In genomic region chr7:29162750-29163525, GRCm38 (mm10) we compare ENCODE assay signal across 9 mouse cellular contexts. TPM values are rescaled to one million over a fixed set of nuclear protein-coding genes. Genes with fewer than 3 reads are reported as not detected.
DNase-seq lines count a peak whose midpoint lies in the region; ATAC-seq and TF ChIP-seq lines count a peak whose summit lies in the region.
"Had no signal": no experiment of that assay in that cellular context is flagged by ENCODE, and none has a peak within 500 bp of the region (broad histone marks: within the 10 kb centered on the region; RNA-seq: fewer than 3 reads in every experiment).

No protein-coding gene starts in this region.

- H3K27ac ChIP-seq in CH12.LX (ENCODE audit: insufficient read depth, low read depth) = peak overlapping the region; percentile 30
- H3K27ac ChIP-seq in intestine, postnatal 0 days (ENCODE audit: low read depth, low read length) = no peak overlapping the region
- H3K27ac ChIP-seq in liver, postnatal 0 days (ENCODE audit: low read depth) = no peak overlapping the region
- H3K27ac ChIP-seq in hindbrain, embryonic 10.5 days = no peak overlapping the region
- no peak overlapping the region for H3K27ac ChIP-seq in hindbrain, embryonic 12.5 days

- no peak for TF ChIP-seq CTCF in CH12.LX (conservative IDR thresholded peaks at IDR 0.05 in 1 of 2, IDR thresholded peaks at IDR 0.05 in 1 of 2; ENCODE audit: low read depth in 2 of 2, low read length in 2 of 2)
- TF ChIP-seq CTCF in intestine, postnatal 0 days (IDR thresholded peaks at IDR 0.05; ENCODE audit: low read depth) = no peak
- no peak for TF ChIP-seq CTCF in liver, postnatal 0 days (IDR thresholded peaks at IDR 0.05; ENCODE audit: low read depth)

- H3K4me1 ChIP-seq in CH12.LX (ENCODE audit: control insufficient read depth in 1 of 2, insufficient read depth in 2 of 2) = peaks cover 12 to 28% of the 10 kb centered on the region in 2 experiments
- H3K4me1 ChIP-seq in intestine, postnatal 0 days (replicated peaks; ENCODE audit: control insufficient read depth, insufficient read depth, low read length) = no peaks in the 10 kb centered on the region
- peaks cover 3% of the 10 kb centered on the region for H3K4me1 ChIP-seq in liver, postnatal 0 days (ENCODE audit: insufficient read depth)
- peaks cover 39% of the 10 kb centered on the region for H3K4me1 ChIP-seq in hindbrain, embryonic 10.5 days (replicated peaks)
- H3K4me1 ChIP-seq in hindbrain, embryonic 12.5 days = peaks cover 5% of the 10 kb centered on the region

- peak; percentile 92 for ATAC-seq in intestine, postnatal 0 days
- peak; percentile 84 for ATAC-seq in liver, postnatal 0 days
- ATAC-seq in hindbrain, embryonic 12.5 days (ENCODE audit: low FRiP score) = no peak

- no peak overlapping the region for H3K9ac ChIP-seq in CH12.LX (ENCODE audit: insufficient read depth, low read depth)
- no peak overlapping the region for H3K9ac ChIP-seq in intestine, postnatal 0 days (ENCODE audit: low read depth, low read length)
- no peak overlapping the region for H3K9ac ChIP-seq in liver, postnatal 0 days (replicated peaks)
- H3K9ac ChIP-seq in hindbrain, embryonic 12.5 days = no peak overlapping the region

- WGBS in intestine, postnatal 0 days = 14% methylated on average over 9 of the region's 9 CpGs
- WGBS in liver, postnatal 0 days (ENCODE audit: insufficient replicate concordance) = 27% methylated on average over 9 of the region's 9 CpGs
- WGBS in hindbrain, embryonic 10.5 days = 22% methylated on average over 9 of the region's 9 CpGs
- WGBS in hindbrain, embryonic 12.5 days = 19% methylated on average over 9 of the region's 9 CpGs

- no peak for TF ChIP-seq RAD21 in CH12.LX (IDR thresholded peaks at IDR 0.05; ENCODE audit: low read depth, low read length)

- H3K27me3 ChIP-seq in CH12.LX (replicated peaks) = no peaks in the 10 kb centered on the region
- no peaks in the 10 kb centered on the region for H3K27me3 ChIP-seq in intestine, postnatal 0 days (replicated peaks; ENCODE audit: control insufficient read depth, insufficient read depth, low read length)
- H3K27me3 ChIP-seq in liver, postnatal 0 days (ENCODE audit: insufficient read depth, low read length) = peaks cover 16% of the 10 kb centered on the region
- H3K27me3 ChIP-seq in hindbrain, embryonic 10.5 days (ENCODE audit: insufficient read depth, poor library complexity, severe bottlenecking) = peaks cover 49% of the 10 kb centered on the region
- peaks cover 32% of the 10 kb centered on the region for H3K27me3 ChIP-seq in hindbrain, embryonic 12.5 days

- H3K36me3 ChIP-seq in CH12.LX (replicated peaks in 1 of 2; ENCODE audit: control insufficient read depth in 1 of 2, insufficient read depth in 1 of 2, low read length in 1 of 2) = peaks cover 10 to 42% of the 10 kb centered on the region in 2 experiments
- H3K36me3 ChIP-seq in intestine, postnatal 0 days (ENCODE audit: control insufficient read depth, insufficient read depth) = no peaks in the 10 kb centered on the region
- H3K36me3 ChIP-seq in liver, postnatal 0 days (replicated peaks; ENCODE audit: insufficient read depth, low read length) = no peaks in the 10 kb centered on the region
- H3K36me3 ChIP-seq in hindbrain, embryonic 10.5 days = peaks cover 36% of the 10 kb centered on the region
- H3K36me3 ChIP-seq in hindbrain, embryonic 12.5 days = peaks cover 8% of the 10 kb centered on the region; the same call in 1 of the 2 replicates

- no peak overlapping the region for H3K4me2 ChIP-seq in CH12.LX (ENCODE audit: insufficient read depth, low read depth, poor library complexity, severe bottlenecking)
- 0 out of 2 replicates have a peak overlapping the region, but pooled peaks have one; percentile 13 for H3K4me2 ChIP-seq in intestine, postnatal 0 days (replicated peaks; ENCODE audit: low read depth)
- no peak overlapping the region for H3K4me2 ChIP-seq in liver, postnatal 0 days (ENCODE audit: low read depth, low read length)
- H3K4me2 ChIP-seq in hindbrain, embryonic 12.5 days (replicated peaks) = no peak overlapping the region

- peak; percentile 95 for DNase-seq in CH12.LX (ENCODE audit: extremely low read depth)
- peak; percentile 45 for DNase-seq in T-cell, adult 2 months (ENCODE audit: low spot score)
- peak; percentile 72 for DNase-seq in liver, postnatal 0 days
- peak; percentile 58 for DNase-seq in thymus, postnatal 14 days
- DNase-seq in layer of hippocampus, adult 18-20 months (ENCODE audit: low spot score in 2 of 2) = no peak
- DNase-seq in hindbrain, embryonic 10.5 days (ENCODE audit: low spot score) = no peak

- H3K79me2 ChIP-seq in CH12.LX (replicated peaks; ENCODE audit: control insufficient read depth, extremely low read depth, insufficient read depth, poor library complexity, severe bottlenecking) = no peaks in the 10 kb centered on the region

- no peaks in the 10 kb centered on the region for H3K9me3 ChIP-seq in CH12.LX (replicated peaks; ENCODE audit: low read length)
- no peaks in the 10 kb centered on the region for H3K9me3 ChIP-seq in intestine, postnatal 0 days (ENCODE audit: control insufficient read depth)
- no peaks in the 10 kb centered on the region for H3K9me3 ChIP-seq in liver, postnatal 0 days (ENCODE audit: low read length)
- no peaks in the 10 kb centered on the region for H3K9me3 ChIP-seq in hindbrain, embryonic 10.5 days
- H3K9me3 ChIP-seq in hindbrain, embryonic 12.5 days (replicated peaks) = no peaks in the 10 kb centered on the region

- H3K4me3 ChIP-seq in CH12.LX (replicated peaks in 1 of 3; ENCODE audit: low read depth in 2 of 3, low read length in 2 of 3, poor library complexity in 1 of 3) = no peak overlapping the region
- no peak overlapping the region for H3K4me3 ChIP-seq in intestine, postnatal 0 days (ENCODE audit: low read depth, low read length)
- no peak overlapping the region for H3K4me3 ChIP-seq in liver, postnatal 0 days (ENCODE audit: low read depth, low read length)
- H3K4me3 ChIP-seq in hindbrain, embryonic 10.5 days = no peak overlapping the region
- no peak overlapping the region for H3K4me3 ChIP-seq in hindbrain, embryonic 12.5 days
- H3K4me3 ChIP-seq: myocyte had no signal

- in situ Hi-C loops in CH12.LX (cut with MboI; ENCODE audit: low pct_ligation_motif_present, low pct_unique_long_range_greater_than_20kb, low sequenced_read_pairs) = no loop called here

- TF ChIP-seq POLR2A in CH12.LX (IDR thresholded peaks at IDR 0.05; ENCODE audit: low read depth, low read length) = peak; percentile 38; the same call in 1 of the 2 replicates

- dilution Hi-C loops in CH12.LX (cut with MboI; ENCODE audit: extremely low pct_ligation_motif_present, extremely low pct_unique_long_range_greater_than_20kb, low sequenced_read_pairs) = no loop called here

- TF ChIP-seq EP300 in CH12.LX (IDR thresholded peaks at IDR 0.05; ENCODE audit: low read length) = no peak
- TF ChIP-seq EP300 in liver, postnatal 0 days (IDR thresholded peaks at IDR 0.05; ENCODE audit: low read depth) = no peak

RNA-seq across cellular contexts. Expression of gene Fam98c, which starts 6.9 kb away (rescaled TPM):
- total RNA-seq in CH12.LX (2012; rRNA removed) = 13.8 and 14.5 TPM in 2 replicates
- 13.0 and 14.1 TPM in 2 replicates for total RNA-seq in CH12.LX (2014; rRNA removed)
- 15.2 and 17.9 TPM in 2 replicates for polyA plus RNA-seq in CH12.LX (2012; ENCODE audit: insufficient read length, low read depth)
- 75.9 and 83.4 TPM in 2 replicates for polyA plus RNA-seq in intestine, postnatal 0 days (2015; fragmentation: Nextera tagmentation; extraction: Ambion mirVana)
- 10.5 and 12.5 TPM in 2 replicates for polyA plus RNA-seq in liver, postnatal 0 days (2015; fragmentation: Nextera tagmentation; extraction: Ambion mirVana)
- 10 to 100 TPM; 30.9 to 32.2 TPM for total RNA-seq in layer of hippocampus, adult 18-20 months (2021)
- polyA plus RNA-seq in hindbrain, embryonic 10.5 days (2016; fragmentation: Nextera tagmentation; extraction: Ambion mirVana) = 17.6 and 18.4 TPM in 2 replicates
- 20.0 and 21.7 TPM in 2 replicates for polyA plus RNA-seq in hindbrain, embryonic 12.5 days (2016; fragmentation: Nextera tagmentation; extraction: Ambion mirVana)

RNA-seq across cellular contexts. Expression of gene Ggn, which starts 7.1 kb away (rescaled TPM):
- total RNA-seq in CH12.LX (2012; rRNA removed) (0.30 and 0.38 TPM in 2 replicates), CH12.LX (2014; rRNA removed) (0.13 TPM in 1 of 2 replicates, not detected in the other)
- polyA plus RNA-seq in CH12.LX (2012; ENCODE audit: insufficient read length, low read depth) = 1.0 and 1.5 TPM in 2 replicates
- polyA plus RNA-seq in intestine, postnatal 0 days (2015; fragmentation: Nextera tagmentation; extraction: Ambion mirVana) = 0.27 and 0.34 TPM in 2 replicates
- polyA plus RNA-seq in liver, postnatal 0 days (2015; fragmentation: Nextera tagmentation; extraction: Ambion mirVana) = not detected in 2 replicates
- 1 to 10 TPM in 1 of 2 experiments, under 1 TPM in 1; 0.82 to 1.2 TPM for total RNA-seq in layer of hippocampus, adult 18-20 months (2021)
- polyA plus RNA-seq in hindbrain, embryonic 10.5 days (2016; fragmentation: Nextera tagmentation; extraction: Ambion mirVana) = 1.1 TPM in 2 replicates
- polyA plus RNA-seq in hindbrain, embryonic 12.5 days (2016; fragmentation: Nextera tagmentation; extraction: Ambion mirVana) = 0.46 and 0.56 TPM in 2 replicates

RNA-seq across cellular contexts. Expression of gene Spred3, which starts 7.3 kb away (rescaled TPM):
- total RNA-seq in CH12.LX (2012; rRNA removed) = 2.2 and 3.3 TPM in 2 replicates
- total RNA-seq in CH12.LX (2014; rRNA removed) = 1.2 and 1.6 TPM in 2 replicates
- polyA plus RNA-seq in CH12.LX (2012; ENCODE audit: insufficient read length, low read depth) = 6.0 and 6.6 TPM in 2 replicates
- 0.52 and 0.93 TPM in 2 replicates for polyA plus RNA-seq in intestine, postnatal 0 days (2015; fragmentation: Nextera tagmentation; extraction: Ambion mirVana)
- 0.13 and 0.21 TPM in 2 replicates for polyA plus RNA-seq in liver, postnatal 0 days (2015; fragmentation: Nextera tagmentation; extraction: Ambion mirVana)
- 10 to 100 TPM; 41.2 to 44.1 TPM for total RNA-seq in layer of hippocampus, adult 18-20 months (2021)
- 3.5 and 3.6 TPM in 2 replicates for polyA plus RNA-seq in hindbrain, embryonic 10.5 days (2016; fragmentation: Nextera tagmentation; extraction: Ambion mirVana)
- 5.9 and 6.4 TPM in 2 replicates for polyA plus RNA-seq in hindbrain, embryonic 12.5 days (2016; fragmentation: Nextera tagmentation; extraction: Ambion mirVana)

RNA-seq across cellular contexts. Expression of gene Psmd8, which starts 17.6 kb away (rescaled TPM):
- 321 and 335 TPM in 2 replicates for total RNA-seq in CH12.LX (2012; rRNA removed)
- total RNA-seq in CH12.LX (2014; rRNA removed) = 455 and 479 TPM in 2 replicates
- 308 and 348 TPM in 2 replicates for polyA plus RNA-seq in CH12.LX (2012; ENCODE audit: insufficient read length, low read depth)
- 205 and 209 TPM in 2 replicates for polyA plus RNA-seq in intestine, postnatal 0 days (2015; fragmentation: Nextera tagmentation; extraction: Ambion mirVana)
- polyA plus RNA-seq in liver, postnatal 0 days (2015; fragmentation: Nextera tagmentation; extraction: Ambion mirVana) = 143 TPM in 2 replicates
- total RNA-seq in layer of hippocampus, adult 18-20 months (2021) = 100 to 1,000 TPM; 131 to 137 TPM
- polyA plus RNA-seq in hindbrain, embryonic 10.5 days (2016; fragmentation: Nextera tagmentation; extraction: Ambion mirVana) = 305 and 348 TPM in 2 replicates
- polyA plus RNA-seq in hindbrain, embryonic 12.5 days (2016; fragmentation: Nextera tagmentation; extraction: Ambion mirVana) = 285 and 288 TPM in 2 replicates

RNA-seq across cellular contexts. Expression of gene Rasgrp4, which starts 28.3 kb away (rescaled TPM):
- total RNA-seq in CH12.LX (2012; rRNA removed) (0.88 and 1.4 TPM in 2 replicates), CH12.LX (2014; rRNA removed) (0.26 and 0.58 TPM in 2 replicates)
- 2.9 and 3.2 TPM in 2 replicates for polyA plus RNA-seq in CH12.LX (2012; ENCODE audit: insufficient read length, low read depth)
- 0.21 and 0.29 TPM in 2 replicates for polyA plus RNA-seq in intestine, postnatal 0 days (2015; fragmentation: Nextera tagmentation; extraction: Ambion mirVana)
- polyA plus RNA-seq in liver, postnatal 0 days (2015; fragmentation: Nextera tagmentation; extraction: Ambion mirVana) = 0.94 and 1.7 TPM in 2 replicates
- total RNA-seq in layer of hippocampus, adult 18-20 months (2021) = 1 to 10 TPM in 1 of 2 experiments, under 1 TPM in 1; 0.59 to 1.0 TPM
- 0.34 and 0.54 TPM in 2 replicates for polyA plus RNA-seq in hindbrain, embryonic 10.5 days (2016; fragmentation: Nextera tagmentation; extraction: Ambion mirVana)
- polyA plus RNA-seq in hindbrain, embryonic 12.5 days (2016; fragmentation: Nextera tagmentation; extraction: Ambion mirVana) = 0.46 and 1.1 TPM in 2 replicates

Comparison
In these comparisons a context has a peak if more than half of its experiments do, and no peak if none do; other contexts are left out.
1. DNase-seq: peak in CH12.LX (single experiment), T-cell, adult 2 months (single experiment), liver, postnatal 0 days (single experiment) and thymus, postnatal 14 days (single experiment); none in layer of hippocampus, adult 18-20 months (0 of 2) and hindbrain, embryonic 10.5 days (single experiment).